Mouse (Mus musculus) hindbrain, embryonic 15.5 days (tissue): ENCODE data around the gene Bend6. TPM values are rescaled to one million over a fixed set of nuclear protein-coding genes. Genes with fewer than 3 reads are reported as not detected.
A peak's percentile ranks its signal among the peaks of the same experiment; 100 is the strongest.

Experiments
- ATAC-seq: fragments of 200-750 bp; cut with Nextera tagmentation; 2 replicates; pipeline ENCODE4 v1.8.0; 2017; ENCODE audit warnings: low read depth, moderate number of reproducible peaks, moderate TSS enrichment; ENCODE audit not compliant: low FRiP score
- H3K27ac ChIP-seq: fragments of 300-500 bp; sonication (generic); replicated peaks from 2 replicates; pipeline ENCODE4 v1.5.1; 2015; ENCODE audit warnings: mild to moderate bottlenecking, inconsistent platforms
- H3K27me3 ChIP-seq: fragments of 300-500 bp; sonication (generic); 2 replicates; pipeline ENCODE4 v1.6.1; 2015; ENCODE audit warnings: control low read depth, inconsistent platforms
- H3K36me3 ChIP-seq: fragments of 300-500 bp; sonication (generic); 2 replicates; pipeline ENCODE4 v1.6.1; 2015; ENCODE audit warnings: control low read depth, inconsistent platforms
- H3K4me1 ChIP-seq: fragments of 300-500 bp; sonication (generic); replicated peaks from 2 replicates; pipeline ENCODE4 v1.6.1; 2015; ENCODE audit warnings: control low read depth, inconsistent platforms
- H3K4me2 ChIP-seq: fragments of 300-500 bp; sonication (generic); 2 replicates; pipeline ENCODE4 v1.6.1; 2015; ENCODE audit warnings: moderate library complexity, mild to moderate bottlenecking, inconsistent platforms
- H3K4me3 ChIP-seq: fragments of 300-500 bp; sonication (generic); 2 replicates; pipeline ENCODE4 v1.5.1; 2015; ENCODE audit warnings: mild to moderate bottlenecking, inconsistent platforms
- H3K9ac ChIP-seq: fragments of 300-500 bp; sonication (generic); 2 replicates; pipeline ENCODE4 v1.6.1; 2015; ENCODE audit warnings: inconsistent platforms
- H3K9me3 ChIP-seq: fragments of 300-500 bp; sonication (generic); 2 replicates; pipeline ENCODE4 v1.6.1; 2016; ENCODE audit warnings: control low read depth, inconsistent platforms
- WGBS: fragments of 180-500 bp; shearing (Covaris S2); methylation state at CpG from one replicate; pipeline ENCODE4 v1.1.7; 2015; 5-methylcytosine and 5-hydroxymethylcytosine counted together
- polyA plus RNA-seq: library from polyadenylated mRNA; unstranded; fragments of >200 nt; fragmentation: Nextera tagmentation; extraction: Ambion mirVana; gene quantifications from 2 replicates; pipeline ENCODE4 v1.2.1, GENCODE M21; 2015

The Bend6 gene
- polyA plus RNA-seq, 1 experiment from 2014 or later = 66.5 TPM

DNA sequence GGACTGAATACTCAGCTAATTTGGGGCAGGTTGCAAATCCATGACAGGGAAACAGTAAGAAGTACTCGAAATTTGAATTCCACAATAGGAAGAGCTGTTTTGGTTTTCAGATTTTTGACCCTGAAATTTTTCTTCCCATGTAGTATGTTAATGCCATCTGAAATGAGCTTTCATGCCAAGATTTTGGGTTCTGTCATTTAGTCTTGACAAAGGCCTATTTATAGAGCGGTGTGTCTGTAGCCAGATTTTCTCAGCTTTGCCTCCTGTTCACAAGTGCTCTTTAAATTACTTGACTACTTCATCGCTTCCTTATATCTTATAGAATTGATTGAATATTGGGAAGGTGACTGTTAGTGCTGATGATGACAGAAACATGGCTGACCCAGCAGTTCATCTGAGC lies 28.3 kb upstream of the Bend6 start:
- H3K4me3 ChIP-seq = no peak overlapping the region
- H3K36me3 ChIP-seq = no peaks in the 10 kb centered on the region
- ATAC-seq = no peak
- no peak overlapping the region for H3K9ac ChIP-seq
- no peak overlapping the region for H3K4me2 ChIP-seq
- H3K4me1 ChIP-seq = peaks cover 10% of the 10 kb centered on the region
- no peak overlapping the region for H3K27ac ChIP-seq
- H3K9me3 ChIP-seq = no peaks in the 10 kb centered on the region
- H3K27me3 ChIP-seq = no peaks in the 10 kb centered on the region
- WGBS = 88% methylated on average over 3 of the region's 3 CpGs

DNA sequence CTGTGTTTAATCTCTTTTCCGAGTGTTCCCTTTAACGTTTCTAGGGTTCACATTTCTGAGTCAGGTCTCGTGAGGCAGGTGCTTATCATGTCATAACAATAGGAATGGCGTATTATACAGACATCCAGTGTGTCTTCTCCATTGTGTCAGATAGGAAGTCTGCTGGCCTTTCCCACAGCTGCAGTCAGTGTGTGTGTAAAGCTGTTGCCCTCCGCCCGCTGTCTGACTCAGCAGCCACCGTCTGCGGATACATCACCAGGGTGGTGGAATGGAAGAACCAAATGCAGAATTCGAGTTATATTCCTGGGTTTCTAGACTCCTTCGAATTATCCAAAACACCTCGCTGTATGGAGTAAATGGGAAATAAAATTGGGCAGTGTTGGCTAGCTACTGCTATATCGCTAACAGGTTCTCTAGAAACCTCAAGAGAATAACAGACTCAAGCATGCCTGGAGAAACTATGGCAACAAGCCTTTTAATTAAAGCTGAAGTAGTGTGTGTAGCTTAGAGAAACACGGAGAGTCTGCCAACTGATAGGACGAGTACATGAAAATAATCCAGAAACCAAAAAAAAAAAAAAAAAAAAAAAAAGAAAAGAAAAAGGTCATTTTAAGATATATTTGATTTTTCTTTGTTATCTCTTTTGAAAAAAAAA lies 25.4 kb upstream of the Bend6 start:
- no peak overlapping the region for H3K4me3 ChIP-seq
- H3K9ac ChIP-seq = no peak overlapping the region
- no peak overlapping the region for H3K27ac ChIP-seq
- H3K9me3 ChIP-seq = no peaks in the 10 kb centered on the region
- peak; percentile 72 for ATAC-seq
- peaks cover 10% of the 10 kb centered on the region for H3K4me1 ChIP-seq
- H3K4me2 ChIP-seq = no peak overlapping the region
- no peaks in the 10 kb centered on the region for H3K36me3 ChIP-seq
- H3K27me3 ChIP-seq = no peaks in the 10 kb centered on the region
- 58% methylated on average over 14 of the region's 14 CpGs for WGBS

DNA sequence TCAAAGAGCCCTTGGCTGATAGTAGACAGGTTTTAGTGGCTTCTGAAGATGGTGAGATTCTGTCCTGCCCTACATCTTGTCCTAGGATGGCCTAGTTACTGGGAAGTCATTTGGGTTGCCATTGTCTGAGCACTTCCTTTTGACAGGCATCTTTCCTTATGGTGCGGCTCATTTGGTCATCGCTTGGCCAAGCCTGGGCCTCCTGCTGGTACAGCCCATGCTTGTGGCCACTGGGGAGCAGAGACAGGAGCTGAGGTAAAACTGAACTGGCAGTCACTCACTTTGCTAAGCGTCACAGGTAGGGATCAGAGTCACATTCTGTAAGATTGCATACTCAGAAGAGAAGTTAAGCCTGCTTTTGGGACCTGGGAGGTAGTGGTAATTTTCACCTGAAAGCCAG lies 24.6 kb upstream of the Bend6 start:
- Histone ChIP-seq H3K4me2 (no peak overlapping the region), H3K9me3 (no peaks in the 10 kb centered on the region), H3K27me3 (no peaks in the 10 kb centered on the region), H3K27ac (no peak overlapping the region), H3K4me3 (no peak overlapping the region), H3K4me1 (peaks cover 10% of the 10 kb centered on the region), H3K9ac (no peak overlapping the region), H3K36me3 (no peaks in the 10 kb centered on the region)
- 86% methylated on average over 3 of the region's 3 CpGs for WGBS
- no peak for ATAC-seq

DNA sequence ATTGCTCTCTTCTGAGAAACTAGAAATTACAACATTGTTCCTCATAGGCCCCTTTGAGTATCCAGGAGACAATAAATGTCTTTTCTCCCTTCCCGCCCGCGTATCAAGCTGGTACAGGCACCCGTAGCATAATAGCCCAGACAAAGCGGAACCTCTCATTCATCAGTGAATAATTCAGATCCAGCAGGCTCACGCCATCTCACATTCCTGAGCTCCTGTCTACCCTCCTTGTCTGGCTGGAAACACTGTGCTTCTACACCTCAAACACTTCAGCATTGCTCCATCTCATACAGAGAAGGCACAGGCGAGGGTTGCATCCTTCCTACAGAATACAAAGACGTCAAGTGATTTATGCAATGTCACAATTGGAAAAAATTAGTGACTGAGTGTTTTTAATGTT lies 24.2 kb upstream of the Bend6 start:
- Histone ChIP-seq H3K9ac (no peak overlapping the region), H3K27me3 (no peaks in the 10 kb centered on the region), H3K27ac (no peak overlapping the region), H3K4me1 (peaks cover 10% of the 10 kb centered on the region), H3K36me3 (no peaks in the 10 kb centered on the region), H3K4me2 (no peak overlapping the region), H3K4me3 (no peak overlapping the region), H3K9me3 (no peaks in the 10 kb centered on the region)
- WGBS = 33% methylated on average over 8 of the region's 8 CpGs
- no peak for ATAC-seq

DNA sequence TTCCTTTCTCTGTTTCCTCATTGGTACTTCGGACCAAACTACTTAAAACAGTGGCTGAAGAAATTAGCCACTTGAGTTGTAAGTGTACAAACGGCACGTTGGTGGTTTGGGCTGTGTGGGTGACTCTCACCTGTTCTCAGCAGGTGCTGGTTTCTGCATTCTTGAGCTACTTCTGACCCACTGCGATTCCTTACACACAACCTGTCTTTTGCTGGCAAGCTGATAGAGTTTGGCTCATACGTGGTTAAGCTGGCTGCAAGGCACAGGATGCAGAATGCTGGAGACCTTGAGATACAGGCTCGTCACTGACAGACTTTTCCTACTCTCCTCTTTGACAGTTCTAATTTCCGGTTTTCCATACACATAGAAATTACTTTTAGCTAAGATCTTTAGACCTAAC lies 19.9 kb upstream of the Bend6 start:
- no peaks in the 10 kb centered on the region for H3K27me3 ChIP-seq
- 0 out of 2 replicates have a peak, but pooled peaks cover 6% of the 10 kb centered on the region for H3K4me1 ChIP-seq
- ATAC-seq = no peak
- H3K9me3 ChIP-seq = no peaks in the 10 kb centered on the region
- 94% methylated on average over 7 of the region's 7 CpGs for WGBS
- H3K27ac ChIP-seq = no peak overlapping the region
- no peak overlapping the region for H3K4me2 ChIP-seq
- H3K36me3 ChIP-seq = no peaks in the 10 kb centered on the region
- H3K9ac ChIP-seq = no peak overlapping the region
- no peak overlapping the region for H3K4me3 ChIP-seq

DNA sequence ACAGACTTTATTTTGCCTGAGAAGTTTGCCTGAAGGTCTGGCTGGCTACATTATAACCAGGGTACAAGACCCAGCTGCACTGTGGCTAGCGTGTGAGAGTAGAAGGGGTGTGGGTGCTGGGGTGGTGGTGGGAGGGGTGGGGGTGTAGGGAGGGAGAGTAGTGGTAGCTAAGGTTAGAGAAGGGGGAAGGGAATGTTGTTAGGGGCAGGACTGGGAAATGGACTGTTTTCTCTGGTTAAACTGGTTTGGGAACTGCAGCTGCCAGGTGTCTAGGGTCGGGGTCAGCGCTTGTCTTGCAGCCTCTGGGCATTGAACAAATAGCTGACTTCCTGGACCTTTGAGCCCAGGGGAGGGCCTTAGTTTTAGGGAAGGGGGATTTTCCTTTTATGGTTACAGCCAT lies 17.7 kb upstream of the Bend6 start:
- Histone ChIP-seq H3K36me3 (0 out of 2 replicates have a peak, but pooled peaks cover 3% of the 10 kb centered on the region), H3K9me3 (no peaks in the 10 kb centered on the region), H3K4me2 (no peak overlapping the region), H3K9ac (no peak overlapping the region), H3K4me3 (no peak overlapping the region), H3K27ac (no peak overlapping the region), H3K4me1 (no peaks in the 10 kb centered on the region), H3K27me3 (no peaks in the 10 kb centered on the region)
- no peak for ATAC-seq
- 84% methylated on average over 3 of the region's 3 CpGs for WGBS

DNA sequence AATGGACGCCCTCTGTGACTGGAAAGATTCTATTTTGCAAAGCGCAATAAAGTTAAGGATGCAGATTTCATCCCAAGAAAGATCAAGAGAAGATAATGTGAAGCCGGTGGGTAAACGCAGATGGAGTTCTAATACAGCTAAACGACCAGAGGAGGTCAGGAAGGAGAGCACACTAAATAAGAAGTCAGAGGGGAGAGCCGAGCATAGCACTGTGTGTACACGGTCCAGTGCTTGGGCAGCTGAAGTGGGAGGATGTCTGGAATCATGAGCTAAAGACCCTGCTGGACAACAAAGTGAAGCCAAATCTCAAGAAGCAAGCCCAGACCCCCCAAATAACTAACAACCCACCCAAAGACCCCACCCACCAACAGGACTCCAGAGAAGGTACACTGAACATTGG lies 15.4 kb upstream of the Bend6 start:
- Histone ChIP-seq H3K9ac (no peak overlapping the region), H3K4me1 (no peaks in the 10 kb centered on the region), H3K4me3 (no peak overlapping the region), H3K9me3 (no peaks in the 10 kb centered on the region), H3K27ac (no peak overlapping the region), H3K4me2 (no peak overlapping the region), H3K36me3 (0 out of 2 replicates have a peak, but pooled peaks cover 3% of the 10 kb centered on the region), H3K27me3 (no peaks in the 10 kb centered on the region)
- no peak for ATAC-seq
- WGBS = 80% methylated on average over 7 of the region's 7 CpGs

DNA sequence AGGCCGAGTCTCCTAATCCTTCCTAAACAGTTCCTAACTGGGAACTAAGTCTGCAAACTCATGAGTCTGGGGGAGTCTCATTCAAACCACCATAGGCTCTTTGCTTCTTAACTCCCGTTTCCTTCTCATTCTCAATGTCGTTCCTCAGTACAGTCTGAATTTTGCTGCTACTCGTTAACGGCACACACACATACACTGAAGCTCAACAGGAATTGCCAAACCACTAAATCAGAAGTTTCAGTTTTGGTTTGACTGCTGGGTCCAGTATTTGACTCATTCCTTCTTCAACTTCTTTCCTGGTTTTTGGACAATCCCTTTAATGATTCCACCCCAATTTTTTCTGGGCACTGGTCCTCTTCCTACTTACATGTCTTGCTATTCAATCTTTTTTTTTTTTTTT lies 8.9 kb upstream of the Bend6 start:
- H3K4me2 ChIP-seq = no peak overlapping the region
- H3K9me3 ChIP-seq = no peaks in the 10 kb centered on the region
- H3K27me3 ChIP-seq = no peaks in the 10 kb centered on the region
- no peak overlapping the region for H3K9ac ChIP-seq
- 98% methylated on average over 5 of the region's 5 CpGs for WGBS
- ATAC-seq = no peak
- H3K4me3 ChIP-seq = no peak overlapping the region
- H3K4me1 ChIP-seq = no peaks in the 10 kb centered on the region
- peaks cover 11% of the 10 kb centered on the region for H3K36me3 ChIP-seq
- no peak overlapping the region for H3K27ac ChIP-seq

DNA sequence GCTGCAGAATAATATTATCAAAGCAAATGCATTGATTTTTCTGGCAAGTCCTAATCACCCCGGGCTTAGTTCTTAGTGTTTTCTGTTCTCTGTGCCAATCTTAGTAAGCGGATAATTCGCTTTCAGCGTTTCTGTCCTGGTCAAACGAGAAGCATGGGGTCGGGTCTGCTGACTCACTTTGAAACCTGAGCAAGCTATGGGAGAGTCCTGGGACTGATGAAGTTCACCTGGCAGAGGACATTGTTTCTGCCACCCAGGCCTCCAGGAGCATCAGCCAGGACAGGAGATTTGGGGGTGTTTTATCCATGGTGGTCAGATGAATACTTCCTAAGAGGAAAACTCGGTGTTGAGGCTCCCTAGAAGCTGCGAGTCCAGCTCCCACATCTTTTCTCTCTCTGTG lies 4.0 kb upstream of the Bend6 start:
- WGBS = 77% methylated on average over 8 of the region's 8 CpGs
- no peaks in the 10 kb centered on the region for H3K9me3 ChIP-seq
- H3K4me3 ChIP-seq = no peak overlapping the region
- H3K27ac ChIP-seq = no peak overlapping the region
- peaks cover 11% of the 10 kb centered on the region for H3K4me1 ChIP-seq
- no peak overlapping the region for H3K4me2 ChIP-seq
- no peaks in the 10 kb centered on the region for H3K27me3 ChIP-seq
- peaks cover 7% of the 10 kb centered on the region for H3K36me3 ChIP-seq
- no peak for ATAC-seq
- H3K9ac ChIP-seq = no peak overlapping the region

DNA sequence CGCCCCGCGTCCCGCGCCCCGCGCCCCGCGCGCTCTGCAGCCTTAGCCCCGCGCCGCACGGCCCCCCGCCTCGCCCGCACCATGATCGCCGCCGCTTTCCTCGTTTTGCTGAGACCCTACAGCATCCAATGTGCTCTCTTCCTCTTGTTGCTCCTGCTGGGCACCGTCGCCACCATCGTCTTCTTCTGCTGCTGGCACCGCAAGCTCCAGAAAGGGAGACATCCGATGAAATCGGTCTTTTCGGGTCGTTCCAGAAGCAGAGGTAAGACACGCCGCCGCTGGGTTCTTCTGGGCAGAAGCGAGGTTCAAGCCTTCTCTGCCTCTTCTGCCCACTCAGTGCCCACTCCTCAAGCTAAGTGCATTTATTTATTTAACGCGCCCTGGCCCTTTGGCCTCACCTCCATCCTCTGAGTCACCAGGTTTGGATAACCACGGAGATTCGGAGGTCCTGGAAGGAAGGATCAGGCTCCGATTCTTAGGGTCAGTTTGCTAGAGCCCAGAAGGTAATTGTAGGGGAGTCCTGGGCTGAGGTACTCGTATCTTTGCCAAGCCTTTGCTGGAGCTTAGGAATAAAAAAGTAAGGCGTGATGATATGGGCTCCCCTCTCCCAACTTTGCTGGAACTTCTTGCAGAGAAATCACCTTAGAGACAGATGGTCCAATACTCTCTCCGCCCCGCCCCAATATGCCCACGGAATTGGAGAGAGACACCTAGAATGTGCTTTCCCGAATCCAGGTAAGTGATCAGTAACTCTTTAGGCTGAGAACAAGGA lies 761 bp upstream of the Bend6 start, which contains the start of gene Dst:
Gene Dst (plus strand): TSS at position 35 of the 772 bp plus-strand sequence.
- Histone ChIP-seq H3K9me3 (no peaks in the 10 kb centered on the region), H3K27ac (peak within 1 kb of the TSS; percentile 94), H3K36me3 (no peaks in the 10 kb centered on the region), H3K4me1 (peaks cover 18% of the 10 kb centered on the region), H3K4me2 (peak within 1 kb of the TSS; percentile 65), H3K4me3 (peak within 1 kb of the TSS; percentile 57), H3K27me3 (no peaks in the 10 kb centered on the region), H3K9ac (peak within 1 kb of the TSS; percentile 54)
- 6% methylated on average over 36 of the region's 44 CpGs for WGBS
- ATAC-seq = no peak

DNA sequence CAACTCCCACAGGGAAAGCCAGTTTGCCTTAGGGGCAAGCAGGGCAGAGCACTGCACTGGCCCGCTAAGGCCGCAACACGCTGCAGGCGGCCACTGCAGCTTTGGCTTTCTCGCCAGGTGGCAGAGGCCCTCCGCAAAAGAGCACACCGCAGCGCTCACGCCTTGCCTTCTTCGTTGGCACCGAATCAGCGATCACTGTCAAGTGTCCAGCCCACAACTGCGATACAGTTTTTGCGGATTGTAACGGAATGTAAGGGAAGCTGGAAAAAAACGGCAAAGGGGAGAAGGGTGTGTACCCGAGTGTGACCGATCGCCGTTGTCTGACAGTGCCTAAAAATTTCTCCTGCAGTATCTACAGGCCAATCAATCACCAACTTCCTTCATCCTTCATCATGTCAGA lies 689 bp downstream of the Bend6 start:
- no peaks in the 10 kb centered on the region for H3K27me3 ChIP-seq
- H3K9me3 ChIP-seq = no peaks in the 10 kb centered on the region
- H3K27ac ChIP-seq = peak overlapping the region; percentile 94
- H3K4me1 ChIP-seq = peaks cover 18% of the 10 kb centered on the region
- H3K4me2 ChIP-seq = peak overlapping the region; percentile 65
- no peaks in the 10 kb centered on the region for H3K36me3 ChIP-seq
- ATAC-seq = peak; percentile 40
- 2% methylated on average over 20 of the region's 20 CpGs for WGBS
- H3K9ac ChIP-seq = peak overlapping the region; percentile 54
- H3K4me3 ChIP-seq = peak overlapping the region; percentile 57

DNA sequence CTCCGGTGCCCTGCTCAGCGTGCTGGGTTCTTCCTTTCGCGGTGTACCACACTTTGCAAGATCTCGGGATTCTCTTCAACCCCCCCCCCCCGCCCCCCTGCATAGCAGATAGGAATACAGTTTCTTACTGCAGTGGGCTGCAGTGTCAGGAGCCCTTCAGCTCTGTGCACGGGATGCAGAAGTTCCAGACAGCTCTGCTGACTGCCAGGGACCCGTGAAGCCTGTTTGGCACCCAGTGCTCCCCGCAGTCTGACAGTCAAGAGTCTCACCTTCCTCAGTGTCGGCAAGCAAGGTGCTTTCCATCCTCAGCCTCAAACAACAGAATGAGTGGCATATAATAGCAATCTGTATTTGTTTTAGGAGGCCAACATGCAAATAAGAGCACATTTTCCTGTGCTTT lies 1.4 kb downstream of the Bend6 start:
- Histone ChIP-seq H3K27me3 (no peaks in the 10 kb centered on the region), H3K4me2 (peak overlapping the region; percentile 65), H3K9me3 (no peaks in the 10 kb centered on the region), H3K4me1 (peaks cover 18% of the 10 kb centered on the region), H3K27ac (0 out of 2 replicates have a peak overlapping the region, but pooled peaks have one; percentile 10), H3K9ac (peak overlapping the region; percentile 54), H3K36me3 (no peaks in the 10 kb centered on the region), H3K4me3 (peak overlapping the region; percentile 57)
- no peak for ATAC-seq
- WGBS = 31% methylated on average over 10 of the region's 10 CpGs
